Mouse (Mus musculus): ENCODE measurements around the gene Crispld2. TPM values are rescaled to one million over a fixed set of nuclear protein-coding genes. Genes with fewer than 3 reads are reported as not detected.

Gene Crispld2
- polyA plus RNA-seq, 1 experiment from 2014 or later: 1.1 TPM

DNA sequence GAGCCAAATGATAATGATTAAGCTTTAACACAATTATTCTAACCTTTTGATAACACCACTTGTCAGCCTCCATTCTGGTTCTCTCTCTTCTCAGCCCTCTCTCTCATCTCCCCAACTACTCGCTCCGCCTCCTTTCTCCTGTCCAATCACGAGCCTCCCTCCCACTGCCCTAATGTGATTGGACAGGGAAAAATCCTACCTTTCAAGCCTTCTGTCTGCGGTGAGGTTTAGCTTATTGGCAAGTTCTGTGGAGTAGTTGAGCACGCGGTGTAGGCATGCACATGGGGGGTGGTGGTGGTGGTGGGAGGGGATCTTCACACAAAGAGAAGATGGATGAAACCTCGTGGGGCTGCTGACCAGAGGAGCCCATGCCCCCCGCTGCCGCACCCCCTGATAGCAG lies 20.7 kb downstream of the Crispld2 start:
- ATAC-seq: no peak

DNA sequence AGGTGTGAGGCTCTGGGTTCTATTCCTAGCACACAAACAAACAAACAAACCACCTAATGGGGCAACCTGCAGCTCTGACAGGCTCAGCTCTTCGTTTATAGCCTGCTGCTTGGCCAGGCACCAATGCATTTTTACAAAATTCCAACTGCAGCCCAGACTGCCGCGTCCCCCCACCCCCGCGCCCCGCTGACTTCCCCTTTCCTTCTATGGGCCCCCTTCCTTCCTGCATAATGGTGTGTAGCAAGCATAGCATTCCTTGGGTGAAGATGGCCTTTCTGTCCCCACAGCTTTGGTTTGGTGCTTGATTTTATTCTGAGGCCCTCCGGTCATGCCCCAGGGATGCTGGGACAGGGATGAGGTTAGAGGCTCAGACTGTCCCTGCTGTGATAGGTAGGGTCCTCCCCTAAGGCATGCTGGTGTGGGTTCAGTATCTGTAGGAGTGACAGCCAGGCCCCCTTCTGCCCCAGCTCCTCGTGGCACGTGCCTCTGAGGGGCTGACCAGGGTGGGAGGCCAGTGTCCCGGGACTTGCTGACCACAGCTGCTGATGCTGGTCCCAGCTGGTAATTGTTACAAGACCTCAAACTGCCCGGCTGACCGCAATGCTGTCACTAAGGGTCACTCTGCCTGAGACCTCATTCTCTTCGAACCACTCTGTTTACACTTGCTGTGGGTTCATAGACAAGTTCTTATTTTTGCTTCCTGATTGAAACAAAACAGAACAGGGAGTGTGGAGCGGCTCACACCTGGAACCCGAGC lies 22.2 kb downstream of the Crispld2 start:
- POLR2A ChIA-PET: no interaction called here
- no peak for TF ChIP-seq CTCF (IDR thresholded peaks at IDR 0.05)
- in situ Hi-C loops (cut with MboI; ENCODE audit: low pct_unique_long_range_greater_than_20kb): no loop called here
- CTCF ChIA-PET: interaction anchor here (1.3 kb wide), 1 partner anchor 65 kb away, joined by 3 read pairs; no protein-coding TSS in a partner anchor
- ATAC-seq (no peak), DNase-seq (ENCODE audit: low read depth, low spot score) (no peak)
- no peaks in the 10 kb centered on the region for H3K27me3 ChIP-seq

More for the DNA sequence above, 20.7 kb downstream of the Crispld2 start:
- no peaks in the 10 kb centered on the region for H3K27me3 ChIP-seq
- in situ Hi-C loops (cut with MboI; ENCODE audit: low pct_unique_long_range_greater_than_20kb): no loop called here
- ChIA-PET CTCF (no interaction called here), POLR2A (no interaction called here)
- no peak for TF ChIP-seq CTCF (IDR thresholded peaks at IDR 0.05)
- no peak for DNase-seq (ENCODE audit: low read depth, low spot score)

DNA sequence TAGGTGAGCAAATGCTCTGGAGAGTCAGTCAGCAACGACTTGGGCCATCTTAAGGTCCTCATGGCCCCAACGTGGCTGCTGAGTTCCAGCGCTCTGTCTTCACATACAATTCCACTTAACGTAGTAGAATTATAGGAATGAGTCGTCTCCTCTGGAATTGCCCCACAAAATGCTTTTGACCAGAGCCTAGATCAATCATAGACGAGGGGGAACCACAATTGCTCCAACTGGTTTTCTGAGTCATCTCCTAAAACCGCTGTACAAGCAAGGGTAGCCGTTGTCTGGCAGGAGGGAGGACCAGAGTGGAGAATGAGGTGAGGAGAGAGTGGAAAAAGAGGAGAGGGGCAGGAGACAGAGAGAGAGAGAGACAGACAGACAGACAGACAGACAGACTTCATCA lies 23.7 kb downstream of the Crispld2 start:
- DNase-seq (ENCODE audit: low read depth, low spot score) (no peak), ATAC-seq (peak; percentile 50)
- ChIA-PET CTCF (interaction anchor here (1.3 kb wide), 2 partner anchors 30 to 64 kb away, joined by 3 read pairs; no protein-coding TSS in a partner anchor), POLR2A (no interaction called here)
- in situ Hi-C loops (cut with MboI; ENCODE audit: low pct_unique_long_range_greater_than_20kb): no loop called here
- H3K27me3 ChIP-seq: no peaks in the 10 kb centered on the region
- no peak for TF ChIP-seq CTCF (IDR thresholded peaks at IDR 0.05)

DNA sequence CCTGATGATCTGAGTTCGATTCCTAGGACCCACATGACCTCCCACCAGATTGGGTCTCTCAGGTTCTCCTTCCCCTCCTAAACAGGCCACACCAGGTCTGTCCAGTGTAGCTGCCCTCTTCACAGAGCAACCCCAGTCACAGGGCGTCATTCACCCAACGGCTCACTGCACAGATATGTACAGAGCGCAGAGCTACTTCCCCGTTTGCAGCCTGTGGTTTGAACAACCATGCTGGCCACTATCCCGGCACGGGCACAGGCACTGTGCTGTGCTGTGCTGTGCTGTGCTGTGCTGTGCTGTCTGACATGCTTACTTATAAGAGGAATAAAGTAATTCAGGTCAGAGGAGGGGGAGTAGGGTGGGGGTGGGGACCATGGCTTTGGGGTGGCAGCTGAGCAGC lies 24.2 kb downstream of the Crispld2 start:
- DNase-seq (ENCODE audit: low read depth, low spot score): no peak
- CTCF ChIA-PET: interaction anchor here (1.3 kb wide), 1 partner anchor 30 kb away, joined by 3 read pairs; no protein-coding TSS in a partner anchor
- no peaks in the 10 kb centered on the region for H3K27me3 ChIP-seq
- POLR2A ChIA-PET: interaction anchor here (0.7 kb wide), 1 partner anchor 577 kb away, joined by 4 read pairs; no protein-coding TSS in a partner anchor
- peak; percentile 41 for ATAC-seq
- in situ Hi-C loops (cut with MboI; ENCODE audit: low pct_unique_long_range_greater_than_20kb): no loop called here
- TF ChIP-seq CTCF (IDR thresholded peaks at IDR 0.05): no peak

DNA sequence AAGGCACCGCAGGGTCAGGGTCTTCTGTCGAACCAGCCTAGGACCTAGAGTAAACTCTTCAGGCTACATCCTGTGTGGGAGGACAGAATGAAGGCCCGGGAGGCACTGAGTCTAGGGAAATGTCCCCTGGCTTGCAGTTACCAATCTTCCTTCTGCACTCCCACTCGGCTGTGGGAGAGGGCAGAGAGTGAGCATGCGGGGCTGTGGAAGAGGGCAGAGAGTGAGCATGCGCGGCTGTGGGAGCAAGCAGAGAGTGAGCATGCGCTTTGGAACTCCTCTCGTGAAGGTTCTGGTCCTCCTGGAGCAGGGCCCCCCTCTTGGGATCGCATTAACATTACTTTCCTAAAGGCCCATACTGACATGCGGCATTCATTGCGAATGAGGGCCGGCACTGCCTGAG lies 25.1 kb downstream of the Crispld2 start:
- ATAC-seq: no peak
- no peak for TF ChIP-seq CTCF (IDR thresholded peaks at IDR 0.05)
- ChIA-PET CTCF (interaction anchor here (1.3 kb wide), 1 partner anchor 29 kb away, joined by 3 read pairs; no protein-coding TSS in a partner anchor), POLR2A (no interaction called here)
- no peak for DNase-seq (ENCODE audit: low read depth, low spot score)
- in situ Hi-C loops (cut with MboI; ENCODE audit: low pct_unique_long_range_greater_than_20kb): no loop called here
- no peaks in the 10 kb centered on the region for H3K27me3 ChIP-seq

DNA sequence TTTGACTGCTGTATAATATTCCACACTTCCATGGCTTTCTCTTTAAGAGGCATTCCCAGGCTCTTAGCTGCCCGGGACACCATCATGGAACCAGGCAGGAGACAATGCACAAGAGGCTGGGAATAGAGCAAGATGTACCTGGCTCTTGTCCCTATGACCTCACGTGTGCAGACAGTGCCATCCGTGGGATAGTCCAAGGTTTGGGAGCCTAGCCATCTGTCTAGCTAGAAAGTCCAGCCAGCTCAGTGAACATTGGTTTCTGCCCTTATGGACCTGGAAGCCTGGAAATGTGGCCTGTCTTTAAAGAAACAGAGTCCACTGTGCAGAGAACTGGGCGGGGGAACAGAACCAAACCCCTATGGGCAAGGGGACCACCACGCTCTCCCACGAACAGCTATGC lies 25.5 kb downstream of the Crispld2 start:
- no peak for TF ChIP-seq CTCF (IDR thresholded peaks at IDR 0.05)
- in situ Hi-C loops (cut with MboI; ENCODE audit: low pct_unique_long_range_greater_than_20kb): no loop called here
- no peaks in the 10 kb centered on the region for H3K27me3 ChIP-seq
- ChIA-PET POLR2A (no interaction called here), CTCF (no interaction called here)
- ATAC-seq (no peak), DNase-seq (ENCODE audit: low read depth, low spot score) (no peak)

DNA sequence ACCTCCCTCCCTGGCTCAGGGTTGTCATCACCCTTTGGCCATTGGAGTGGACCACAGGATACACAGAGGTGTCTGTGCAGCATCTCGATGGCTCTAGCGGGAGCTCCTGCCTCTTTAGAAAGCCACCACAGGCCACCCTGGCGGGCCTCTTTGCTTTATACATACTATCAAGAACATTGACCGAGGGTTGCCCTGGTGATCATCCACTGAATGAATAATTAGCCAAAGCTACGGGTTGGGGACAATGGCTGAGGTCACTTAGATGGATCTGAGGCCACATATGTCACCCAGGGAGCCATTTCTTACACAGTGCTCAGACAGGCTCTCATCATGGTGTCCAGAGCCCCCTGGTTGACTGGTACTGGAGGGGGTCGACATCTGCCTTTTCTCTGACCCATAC lies 26.1 kb downstream of the Crispld2 start:
- no peaks in the 10 kb centered on the region for H3K27me3 ChIP-seq
- ATAC-seq (no peak), DNase-seq (ENCODE audit: low read depth, low spot score) (no peak)
- POLR2A ChIA-PET: no interaction called here
- in situ Hi-C loops (cut with MboI; ENCODE audit: low pct_unique_long_range_greater_than_20kb): no loop called here
- no peak for TF ChIP-seq CTCF (IDR thresholded peaks at IDR 0.05)
- CTCF ChIA-PET: no interaction called here

DNA sequence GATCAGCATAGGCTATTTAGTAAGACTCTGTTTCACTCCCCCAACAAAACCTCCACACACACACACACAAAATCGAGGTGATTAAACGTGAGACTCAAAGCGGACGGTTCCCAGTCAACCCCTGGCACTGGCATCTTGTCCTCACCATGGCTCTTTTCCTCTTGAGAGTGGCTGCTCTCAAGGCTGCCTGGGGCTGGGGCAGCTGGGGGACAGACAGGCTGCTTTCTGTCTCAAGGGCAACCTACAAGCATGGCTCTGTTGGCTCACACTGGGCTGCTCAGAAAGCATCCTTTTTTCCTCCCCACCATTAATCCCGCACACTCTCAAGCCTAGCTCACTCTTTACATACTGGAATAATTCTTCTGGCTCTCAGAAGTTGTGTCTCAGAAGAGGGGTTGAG lies 27.1 kb downstream of the Crispld2 start:
- CTCF ChIA-PET: interaction anchor here (1.6 kb wide), 1 partner anchor 52 kb away, joined by 5 read pairs; no protein-coding TSS in a partner anchor
- POLR2A ChIA-PET: interaction anchor here (0.6 kb wide), 1 partner anchor 39 kb away, joined by 3 read pairs; no protein-coding TSS in a partner anchor
- no peaks in the 10 kb centered on the region for H3K27me3 ChIP-seq
- ATAC-seq (no peak), DNase-seq (ENCODE audit: low read depth, low spot score) (no peak)
- no peak for TF ChIP-seq CTCF (IDR thresholded peaks at IDR 0.05)
- in situ Hi-C loops (cut with MboI; ENCODE audit: low pct_unique_long_range_greater_than_20kb): no loop called here

DNA sequence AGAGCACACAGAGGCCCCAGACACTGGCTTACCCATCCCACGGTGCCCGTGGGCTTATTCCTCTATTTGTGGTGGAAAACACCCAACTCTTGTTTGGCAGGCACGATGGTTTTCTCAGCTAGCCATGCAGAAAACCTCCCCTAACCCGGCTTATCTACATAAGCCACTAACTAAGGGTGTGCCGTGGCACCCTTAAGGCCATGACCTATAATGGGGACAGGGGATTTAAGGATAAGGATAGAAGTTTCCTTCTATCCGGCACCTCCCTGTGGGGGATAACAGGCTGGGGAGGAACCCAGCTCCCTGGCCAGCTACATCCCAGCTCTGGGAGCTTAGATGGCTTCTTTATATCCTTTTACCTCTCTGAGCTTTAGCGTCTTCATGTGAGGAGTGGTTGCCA lies 28.1 kb downstream of the Crispld2 start:
- DNase-seq (ENCODE audit: low read depth, low spot score): no peak
- POLR2A ChIA-PET: no interaction called here
- in situ Hi-C loops (cut with MboI; ENCODE audit: low pct_unique_long_range_greater_than_20kb): no loop called here
- CTCF ChIA-PET: interaction anchor here (1.0 to 1.6 kb wide), 2 partner anchors 48 to 51 kb away, joined by 3 to 5 read pairs; no protein-coding TSS in a partner anchor
- no peak for ATAC-seq
- no peak for TF ChIP-seq CTCF (IDR thresholded peaks at IDR 0.05)
- H3K27me3 ChIP-seq: no peaks in the 10 kb centered on the region

DNA sequence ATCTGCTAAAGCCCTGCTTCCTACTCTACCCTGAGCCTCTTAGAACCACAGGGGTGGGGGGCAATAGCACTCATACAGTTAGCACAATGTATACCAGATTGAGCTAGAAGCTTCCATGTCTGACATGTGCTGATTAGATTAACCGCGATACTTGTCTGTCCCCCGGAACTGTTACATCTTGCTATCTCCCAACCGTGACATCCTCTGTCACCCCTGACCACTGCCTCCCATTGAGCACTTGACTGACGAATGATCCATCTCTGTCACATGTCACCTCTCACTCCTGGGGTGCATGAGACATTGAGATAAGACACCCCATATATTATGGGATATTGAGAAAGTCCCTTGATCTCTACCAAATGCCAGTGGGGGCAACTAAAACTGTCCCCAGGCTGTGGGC lies 34.0 kb downstream of the Crispld2 start:
- no peaks in the 10 kb centered on the region for H3K27me3 ChIP-seq
- ChIA-PET CTCF (no interaction called here), POLR2A (no interaction called here)
- in situ Hi-C loops (cut with MboI; ENCODE audit: low pct_unique_long_range_greater_than_20kb): no loop called here
- no peak for DNase-seq (ENCODE audit: low read depth, low spot score)
- no peak for ATAC-seq
- no peak for TF ChIP-seq CTCF (IDR thresholded peaks at IDR 0.05)

DNA sequence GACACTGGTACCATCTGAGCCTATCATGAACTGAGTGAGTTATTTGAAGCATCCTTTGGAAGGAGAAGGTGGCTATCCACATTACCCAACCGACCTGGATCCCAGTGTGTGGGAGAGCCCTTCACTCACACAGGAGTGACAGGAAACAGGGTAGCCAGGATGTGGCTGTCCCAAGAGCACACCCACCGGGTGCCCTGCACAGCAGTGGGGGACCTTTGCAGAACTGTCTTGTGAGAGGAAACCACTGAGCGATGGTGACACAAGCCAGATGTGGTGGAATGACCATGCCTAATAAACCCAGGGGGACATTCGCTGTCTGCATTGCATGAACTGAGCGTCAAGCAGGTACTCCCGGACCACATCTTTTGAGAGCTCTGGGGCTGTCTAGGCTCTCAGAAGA lies 34.8 kb downstream of the Crispld2 start:
- ChIA-PET POLR2A (no interaction called here), CTCF (no interaction called here)
- in situ Hi-C loops (cut with MboI; ENCODE audit: low pct_unique_long_range_greater_than_20kb): no loop called here
- TF ChIP-seq CTCF (IDR thresholded peaks at IDR 0.05): no peak
- DNase-seq (ENCODE audit: low read depth, low spot score): no peak
- no peaks in the 10 kb centered on the region for H3K27me3 ChIP-seq
- ATAC-seq: no peak
